Mouse (Mus musculus) embryonic facial prominence, embryonic 13.5 days (tissue): ENCODE measurements at regions not wholly inside any gene's neighbourhood (a gene's known extent, or its start where the extent isn't known, plus 50 kb on each side); places are given as distances from the start of the nearest gene placed in this dataset.
A peak's percentile ranks its signal among the peaks of the same experiment; 100 is the strongest.

Experiments
- ATAC-seq: fragments of 200-750 bp; cut with Nextera tagmentation; 2 replicates; pipeline ENCODE4 v1.8.0; 2017; ENCODE audit warnings: low read depth; ENCODE audit not compliant: insufficient number of reproducible peaks, insufficient read depth, low FRiP score, low TSS enrichment
- H3K27ac ChIP-seq: fragments of 300-500 bp; sonication (generic); 2 replicates; pipeline ENCODE4 v1.5.1; 2015; ENCODE audit warnings: moderate library complexity, mild to moderate bottlenecking, inconsistent platforms
- H3K27me3 ChIP-seq: fragments of 300-500 bp; sonication (generic); 2 replicates; pipeline ENCODE4 v1.6.1; 2015; ENCODE audit warnings: mild to moderate bottlenecking, inconsistent platforms
- H3K36me3 ChIP-seq: fragments of 300-500 bp; sonication (generic); 2 replicates; pipeline ENCODE4 v1.6.1; 2015; ENCODE audit warnings: mild to moderate bottlenecking, inconsistent platforms
- H3K4me1 ChIP-seq: fragments of 300-500 bp; sonication (generic); 2 replicates; pipeline ENCODE4 v1.6.1; 2015; ENCODE audit warnings: inconsistent platforms
- H3K4me2 ChIP-seq: fragments of 300-500 bp; sonication (generic); 2 replicates; pipeline ENCODE4 v1.6.1; 2015; ENCODE audit warnings: moderate library complexity, mild to moderate bottlenecking, inconsistent platforms
- H3K4me3 ChIP-seq: fragments of 300-500 bp; sonication (generic); 2 replicates; pipeline ENCODE4 v1.5.1; 2015; ENCODE audit warnings: mild to moderate bottlenecking, inconsistent platforms
- H3K9ac ChIP-seq: fragments of 300-500 bp; sonication (generic); 2 replicates; pipeline ENCODE4 v1.6.1; 2015; ENCODE audit warnings: mild to moderate bottlenecking, inconsistent platforms
- H3K9me3 ChIP-seq: fragments of 300-500 bp; sonication (generic); 2 replicates; pipeline ENCODE4 v1.6.1; 2016; ENCODE audit warnings: inconsistent platforms
- WGBS: fragments of 180-500 bp; shearing (Covaris S2); methylation state at CpG from one replicate; pipeline ENCODE4 v1.1.7; 2015; ENCODE audit warnings: mixed read lengths; 5-methylcytosine and 5-hydroxymethylcytosine counted together

- Histone ChIP-seq H3K4me3 (no peak overlapping the region), H3K36me3 (no peaks in the 10 kb centered on the region), H3K9me3 (no peaks in the 10 kb centered on the region), H3K27ac (no peak overlapping the region), H3K27me3 (no peaks in the 10 kb centered on the region), H3K4me1 (peaks cover 21% of the 10 kb centered on the region), H3K4me2 (no peak overlapping the region), H3K9ac (no peak overlapping the region)
- ATAC-seq, result no peak
- WGBS, result 87% methylated on average over 8 of the region's 8 CpGs
Measured at GRCm38 (mm10) chr1:183553219-183553618, 135.2 kb downstream of the Hhipl2 start.

- Histone ChIP-seq H3K4me2 (no peak overlapping the region), H3K4me3 (no peak overlapping the region), H3K9me3 (no peaks in the 10 kb centered on the region), H3K9ac (no peak overlapping the region), H3K27me3 (no peaks in the 10 kb centered on the region), H3K36me3 (no peaks in the 10 kb centered on the region), H3K27ac (no peak overlapping the region), H3K4me1 (no peaks in the 10 kb centered on the region)
- WGBS, result 84% methylated on average over 3 of the region's 3 CpGs
- no peak for ATAC-seq
Measured at GRCm38 (mm10) chr1:183562853-183563252, 144.8 kb downstream of the Hhipl2 start.

GRCm38 (mm10) chr1:183573621-183574585 lies 155.9 kb downstream of the Hhipl2 start:
- Histone ChIP-seq H3K9ac (no peak overlapping the region), H3K4me3 (no peak overlapping the region), H3K27ac (no peak overlapping the region), H3K9me3 (no peaks in the 10 kb centered on the region), H3K27me3 (no peaks in the 10 kb centered on the region), H3K4me1 (no peaks in the 10 kb centered on the region), H3K4me2 (no peak overlapping the region), H3K36me3 (no peaks in the 10 kb centered on the region)
- WGBS, result 43% methylated on average over 10 of the region's 10 CpGs
- no peak for ATAC-seq

GRCm38 (mm10) chr1:183584861-183585260 lies 166.8 kb downstream of the Hhipl2 start:
- Histone ChIP-seq H3K4me2 (no peak overlapping the region), H3K27me3 (no peaks in the 10 kb centered on the region), H3K9ac (no peak overlapping the region), H3K36me3 (no peaks in the 10 kb centered on the region), H3K27ac (no peak overlapping the region), H3K9me3 (no peaks in the 10 kb centered on the region), H3K4me1 (no peaks in the 10 kb centered on the region), H3K4me3 (no peak overlapping the region)
- WGBS, result 74% methylated on average over 6 of the region's 6 CpGs
- ATAC-seq, result no peak

- no peak overlapping the region for H3K4me3 ChIP-seq
- 78% methylated on average over 4 of the region's 4 CpGs for WGBS
- no peaks in the 10 kb centered on the region for H3K4me1 ChIP-seq
- ATAC-seq, result no peak
- no peaks in the 10 kb centered on the region for H3K36me3 ChIP-seq
- no peak overlapping the region for H3K27ac ChIP-seq
- no peak overlapping the region for H3K9ac ChIP-seq
- no peaks in the 10 kb centered on the region for H3K27me3 ChIP-seq
- no peak overlapping the region for H3K4me2 ChIP-seq
- H3K9me3 ChIP-seq, result no peaks in the 10 kb centered on the region
Measured at GRCm38 (mm10) chr1:183586406-183586805, 168.4 kb downstream of the Hhipl2 start.

- H3K36me3 ChIP-seq, result no peaks in the 10 kb centered on the region
- 60% methylated on average over 5 of the region's 5 CpGs for WGBS
- no peak for ATAC-seq
- H3K27ac ChIP-seq, result no peak overlapping the region
- no peak overlapping the region for H3K4me3 ChIP-seq
- no peaks in the 10 kb centered on the region for H3K4me1 ChIP-seq
- no peaks in the 10 kb centered on the region for H3K9me3 ChIP-seq
- H3K27me3 ChIP-seq, result no peaks in the 10 kb centered on the region
- 0 out of 2 replicates have a peak overlapping the region, but pooled peaks have one; percentile 8 for H3K9ac ChIP-seq
- H3K4me2 ChIP-seq, result no peak overlapping the region
Measured at GRCm38 (mm10) chr1:183595306-183595705, 177.3 kb downstream of the Hhipl2 start.

GRCm38 (mm10) chr1:183600466-183600865 lies 182.5 kb downstream of the Hhipl2 start:
- 67% methylated on average over 8 of the region's 8 CpGs for WGBS
- no peak overlapping the region for H3K27ac ChIP-seq
- no peaks in the 10 kb centered on the region for H3K27me3 ChIP-seq
- no peaks in the 10 kb centered on the region for H3K9me3 ChIP-seq
- no peak overlapping the region for H3K4me3 ChIP-seq
- H3K4me1 ChIP-seq, result no peaks in the 10 kb centered on the region
- H3K36me3 ChIP-seq, result no peaks in the 10 kb centered on the region
- no peak for ATAC-seq
- H3K4me2 ChIP-seq, result no peak overlapping the region
- H3K9ac ChIP-seq, result no peak overlapping the region

- 30% methylated on average over 8 of the region's 8 CpGs for WGBS
- H3K4me3 ChIP-seq, result no peak overlapping the region
- no peaks in the 10 kb centered on the region for H3K9me3 ChIP-seq
- H3K4me2 ChIP-seq, result no peak overlapping the region
- H3K36me3 ChIP-seq, result no peaks in the 10 kb centered on the region
- H3K9ac ChIP-seq, result no peak overlapping the region
- ATAC-seq, result peak; percentile 59; the same call in 1 of the 2 replicates
- H3K27me3 ChIP-seq, result no peaks in the 10 kb centered on the region
- H3K4me1 ChIP-seq, result peaks cover 35% of the 10 kb centered on the region
- H3K27ac ChIP-seq, result peak overlapping the region; percentile 78
Measured at GRCm38 (mm10) chr1:183611966-183612694, 194.1 kb downstream of the Hhipl2 start.

GRCm38 (mm10) chr1:183619451-183620059 lies 201.5 kb downstream of the Hhipl2 start:
- 82% methylated on average over 9 of the region's 9 CpGs for WGBS
- no peak overlapping the region for H3K4me2 ChIP-seq
- H3K27ac ChIP-seq, result no peak overlapping the region
- no peaks in the 10 kb centered on the region for H3K9me3 ChIP-seq
- H3K9ac ChIP-seq, result no peak overlapping the region
- no peaks in the 10 kb centered on the region for H3K36me3 ChIP-seq
- H3K4me3 ChIP-seq, result no peak overlapping the region
- no peaks in the 10 kb centered on the region for H3K27me3 ChIP-seq
- no peaks in the 10 kb centered on the region for H3K4me1 ChIP-seq
- no peak for ATAC-seq

- Histone ChIP-seq H3K9ac (no peak overlapping the region), H3K27me3 (no peaks in the 10 kb centered on the region), H3K36me3 (no peaks in the 10 kb centered on the region), H3K27ac (no peak overlapping the region), H3K4me2 (no peak overlapping the region), H3K4me3 (no peak overlapping the region), H3K4me1 (no peaks in the 10 kb centered on the region), H3K9me3 (no peaks in the 10 kb centered on the region)
- 80% methylated on average over 4 of the region's 4 CpGs for WGBS
- no peak for ATAC-seq
Measured at GRCm38 (mm10) chr1:183622341-183622740, 204.3 kb downstream of the Hhipl2 start.

GRCm38 (mm10) chr1:183624266-183624665 lies 206.3 kb downstream of the Hhipl2 start:
- H3K4me3 ChIP-seq, result no peak overlapping the region
- 51% methylated on average over 1 of the region's 1 CpGs for WGBS

More at GRCm38 (mm10) chr1:183624266-183624665, 206.3 kb downstream of the Hhipl2 start:
- H3K9me3 ChIP-seq, result no peaks in the 10 kb centered on the region
- no peaks in the 10 kb centered on the region for H3K36me3 ChIP-seq
- no peak overlapping the region for H3K9ac ChIP-seq
- no peak overlapping the region for H3K4me2 ChIP-seq
- H3K4me1 ChIP-seq, result no peaks in the 10 kb centered on the region
- no peak overlapping the region for H3K27ac ChIP-seq
- no peak for ATAC-seq
- no peaks in the 10 kb centered on the region for H3K27me3 ChIP-seq
